Mouse (Mus musculus): ENCODE measurements around the gene Camk2g.

Gene Camk2g

GRCm38 (mm10) chr14:20785231-20785630, 8.7 kb downstream of the Camk2g start:
- DNase-seq (ENCODE audit: low spot score in 2 of 2): no peak

DNA sequence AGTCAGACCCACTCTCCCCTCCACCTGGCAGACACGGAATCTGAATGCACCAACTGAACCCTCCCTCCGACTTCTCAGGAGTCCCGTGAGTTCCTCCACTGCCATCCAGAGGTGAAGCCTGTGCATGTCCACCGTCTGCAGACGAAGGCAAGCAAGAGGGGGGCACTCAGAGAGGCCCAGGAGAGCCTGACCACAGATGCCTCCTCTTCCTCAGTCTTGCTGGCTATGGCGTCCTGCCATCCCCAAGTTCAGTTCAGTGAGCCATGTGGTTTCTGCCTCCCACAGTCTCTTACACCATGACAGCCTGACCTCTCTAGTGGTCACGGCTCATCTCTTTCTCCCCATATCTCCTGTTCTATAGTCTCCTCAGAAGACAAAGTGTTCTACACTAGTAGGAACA, 9.2 kb downstream of the Camk2g start:
- no peak for DNase-seq (ENCODE audit: low spot score in 2 of 2)

DNA sequence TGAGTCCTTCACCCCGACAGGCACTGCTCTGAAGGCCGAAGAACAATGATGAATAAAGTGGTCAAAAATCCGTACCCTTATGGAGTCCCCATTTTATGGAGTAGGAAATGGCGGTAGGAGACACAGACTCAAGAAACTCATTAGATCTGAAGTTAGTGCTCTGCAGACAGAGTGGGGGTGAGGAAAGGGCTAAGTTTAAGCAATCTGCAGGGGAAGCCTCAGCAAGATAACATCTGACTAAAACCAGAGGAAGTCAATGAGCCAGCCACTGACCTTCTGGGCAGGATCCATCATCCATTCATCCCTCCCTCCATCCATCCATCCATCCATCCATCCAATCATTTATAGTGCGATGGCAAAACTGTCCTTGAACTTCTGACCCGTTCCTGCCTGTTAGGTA, 10.4 kb downstream of the Camk2g start:
- no peak for DNase-seq (ENCODE audit: low spot score in 2 of 2)

DNA sequence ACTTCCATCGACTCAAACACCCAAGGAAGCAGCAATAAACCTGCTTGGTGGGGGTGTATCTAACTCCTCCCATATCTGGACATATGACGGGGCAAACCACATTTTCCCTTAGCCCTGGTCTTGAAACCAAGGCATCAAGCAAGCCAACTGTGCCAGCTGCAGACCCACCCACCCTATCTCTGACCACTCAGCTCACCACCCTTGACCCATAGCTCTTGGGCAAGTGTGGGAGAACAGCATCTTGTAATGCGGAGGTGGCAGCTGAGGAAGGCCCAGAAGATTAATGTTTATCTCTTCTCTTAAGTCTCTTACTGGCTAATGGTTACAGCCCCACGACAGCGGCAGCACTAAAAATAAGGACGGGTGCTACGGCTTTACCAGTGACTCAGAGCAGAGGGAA, 11.0 kb downstream of the Camk2g start:
- DNase-seq (ENCODE audit: low spot score in 2 of 2): no peak

- DNase-seq (ENCODE audit: low spot score in 2 of 2): no peak
Observed at GRCm38 (mm10) chr14:20780217-20780616, 13.7 kb downstream of the Camk2g start.

DNA sequence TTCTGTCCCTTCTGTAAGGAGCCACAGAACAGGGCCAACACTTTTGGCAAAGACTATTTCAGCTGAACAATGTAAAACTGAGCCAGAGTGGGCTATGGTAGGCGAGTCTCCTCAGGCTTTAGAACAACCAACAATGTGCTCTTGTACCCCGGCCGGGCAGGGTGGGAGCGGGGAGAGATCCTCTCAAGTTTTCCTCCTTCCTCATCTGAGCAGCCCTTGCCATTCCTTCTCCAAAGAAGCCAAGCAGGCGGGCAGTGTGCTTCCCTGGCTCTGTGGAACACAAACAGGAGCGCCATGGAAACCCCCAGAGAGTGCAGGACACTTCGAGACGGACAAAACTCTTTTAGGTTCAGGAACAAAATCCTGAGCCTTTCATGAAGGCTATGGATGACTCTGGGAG, 15.4 kb downstream of the Camk2g start:
- DNase-seq (ENCODE audit: low spot score in 2 of 2): no peak

GRCm38 (mm10) chr14:20775661-20776060, 18.2 kb downstream of the Camk2g start:
- DNase-seq (ENCODE audit: low spot score in 2 of 2): no peak

DNA sequence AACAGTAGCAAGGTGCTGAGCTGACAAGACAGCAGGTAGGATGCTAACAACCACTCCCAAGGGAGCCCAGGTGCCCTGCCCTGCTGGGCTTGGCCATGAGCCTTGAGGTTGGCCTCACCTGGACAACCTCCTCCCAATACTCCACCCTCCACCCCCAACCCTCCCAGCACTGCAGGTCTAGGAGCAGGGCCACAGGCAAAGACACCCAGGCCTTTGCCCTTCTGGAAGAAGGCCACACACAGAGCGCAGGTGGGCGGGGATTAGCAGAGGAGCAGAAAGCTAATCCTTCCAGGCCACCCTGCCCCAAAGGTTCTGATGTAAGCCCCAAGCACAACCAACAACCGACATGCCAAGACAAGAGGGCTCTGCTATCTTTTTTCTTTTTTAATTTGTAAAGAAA, 20.5 kb downstream of the Camk2g start:
- DNase-seq (ENCODE audit: low spot score in 2 of 2): no peak

DNA sequence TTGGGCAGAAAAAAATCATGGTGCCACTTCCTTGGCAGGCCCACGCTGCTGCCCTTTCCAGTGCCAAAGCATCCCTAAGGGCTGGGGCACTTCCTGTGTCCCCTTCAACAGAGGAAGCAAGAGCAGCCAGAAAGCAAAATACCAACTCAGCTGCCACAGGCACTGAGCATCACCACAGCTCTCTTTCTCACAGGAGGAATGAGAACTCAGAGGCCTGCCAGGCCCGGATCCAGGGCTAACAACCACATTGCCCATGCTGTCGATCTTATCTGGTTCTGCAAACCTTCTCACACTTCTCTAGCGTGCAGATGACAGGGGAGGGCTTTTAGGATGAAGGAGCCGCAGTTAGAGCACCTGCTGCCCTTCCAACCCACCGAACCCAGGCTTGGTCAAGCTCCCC, 21.1 kb downstream of the Camk2g start:
- DNase-seq (ENCODE audit: low spot score in 2 of 2): no peak

DNA sequence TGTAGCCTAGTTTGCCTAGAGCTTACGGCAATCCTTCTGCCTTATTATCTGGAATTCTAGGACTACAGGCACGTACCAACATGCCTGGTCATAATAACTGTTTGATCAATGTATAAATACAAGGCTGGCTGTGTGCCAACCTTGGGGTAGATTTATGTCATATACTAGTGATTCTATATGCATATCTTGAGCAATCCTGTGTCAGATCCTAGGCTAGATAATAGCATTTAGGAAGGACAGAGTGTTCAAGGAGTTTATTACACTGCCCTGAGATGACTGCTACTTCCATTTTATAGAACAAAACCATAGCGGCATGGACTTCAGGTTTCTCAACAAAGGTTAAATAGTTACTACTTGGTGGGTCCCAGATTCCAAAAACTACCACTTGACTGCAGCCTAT, 21.9 kb downstream of the Camk2g start:
- DNase-seq (ENCODE audit: low spot score in 2 of 2): no peak

- DNase-seq (ENCODE audit: low spot score in 2 of 2): no peak
Observed at GRCm38 (mm10) chr14:20768581-20768980, 25.3 kb downstream of the Camk2g start.

- no peak for DNase-seq (ENCODE audit: low spot score in 2 of 2)
Observed at GRCm38 (mm10) chr14:20767936-20768335, 26.0 kb downstream of the Camk2g start.

- peak; percentile 92 to 94 for DNase-seq (ENCODE audit: low spot score in 2 of 2)
Observed at GRCm38 (mm10) chr14:20765642-20766258, 28.1 kb downstream of the Camk2g start.

GRCm38 (mm10) chr14:20764942-20765341, 28.9 kb downstream of the Camk2g start:
- DNase-seq (ENCODE audit: low spot score in 2 of 2): no peak

GRCm38 (mm10) chr14:20758768-20759435, 35.0 kb downstream of the Camk2g start:
- no peak for DNase-seq (ENCODE audit: low spot score in 2 of 2)

DNA sequence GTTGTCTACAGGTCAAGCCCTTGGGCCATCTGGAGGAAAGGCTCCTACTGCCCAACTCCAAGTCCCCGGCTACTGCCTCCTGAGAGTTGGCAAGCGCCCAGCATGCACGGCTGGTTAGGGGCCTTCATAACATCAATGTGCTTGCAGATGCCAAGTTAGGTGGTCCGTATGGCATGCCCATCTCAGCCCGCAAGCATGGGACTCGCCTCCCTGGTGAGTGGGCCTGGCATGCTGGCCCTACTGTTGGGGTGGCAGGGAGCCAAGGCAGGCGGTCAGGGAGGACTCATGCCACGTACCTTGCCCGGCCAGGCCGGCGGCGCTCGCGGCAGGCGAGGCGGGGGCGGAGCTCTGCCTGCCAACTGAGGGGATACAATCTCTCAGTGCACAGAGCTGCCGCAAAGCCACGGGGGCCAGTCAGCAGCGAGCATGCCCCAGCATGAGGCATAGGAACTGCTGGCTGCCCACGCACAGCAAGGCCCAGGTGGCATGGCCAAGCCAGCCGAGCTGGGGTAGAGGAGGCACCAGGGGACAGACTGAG, 36.4 kb downstream of the Camk2g start:
- DNase-seq (ENCODE audit: low spot score in 2 of 2): no peak

- no peak for DNase-seq (ENCODE audit: low spot score in 2 of 2)
Observed at GRCm38 (mm10) chr14:20753792-20754191, 40.1 kb downstream of the Camk2g start.

DNA sequence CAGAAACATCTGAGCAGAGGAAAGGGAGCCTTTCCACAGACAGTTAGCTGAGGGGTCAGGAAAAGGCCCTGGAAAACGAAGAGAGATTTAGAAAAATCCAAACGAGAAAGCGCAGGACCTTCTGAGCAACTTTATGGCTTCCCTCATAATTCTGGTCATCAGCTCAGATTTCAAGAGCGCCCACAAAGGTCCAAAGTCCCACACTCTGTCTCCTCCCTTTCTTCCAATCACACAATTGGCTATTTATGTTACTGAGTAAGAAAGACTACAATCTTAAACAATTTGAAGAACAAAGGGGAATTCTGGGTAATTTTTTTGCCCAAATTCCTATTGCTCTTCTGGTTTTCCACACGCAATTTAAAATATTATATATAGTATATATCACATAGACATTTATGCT, 43.4 kb downstream of the Camk2g start:
- DNase-seq (ENCODE audit: low spot score in 2 of 2): no peak

DNA sequence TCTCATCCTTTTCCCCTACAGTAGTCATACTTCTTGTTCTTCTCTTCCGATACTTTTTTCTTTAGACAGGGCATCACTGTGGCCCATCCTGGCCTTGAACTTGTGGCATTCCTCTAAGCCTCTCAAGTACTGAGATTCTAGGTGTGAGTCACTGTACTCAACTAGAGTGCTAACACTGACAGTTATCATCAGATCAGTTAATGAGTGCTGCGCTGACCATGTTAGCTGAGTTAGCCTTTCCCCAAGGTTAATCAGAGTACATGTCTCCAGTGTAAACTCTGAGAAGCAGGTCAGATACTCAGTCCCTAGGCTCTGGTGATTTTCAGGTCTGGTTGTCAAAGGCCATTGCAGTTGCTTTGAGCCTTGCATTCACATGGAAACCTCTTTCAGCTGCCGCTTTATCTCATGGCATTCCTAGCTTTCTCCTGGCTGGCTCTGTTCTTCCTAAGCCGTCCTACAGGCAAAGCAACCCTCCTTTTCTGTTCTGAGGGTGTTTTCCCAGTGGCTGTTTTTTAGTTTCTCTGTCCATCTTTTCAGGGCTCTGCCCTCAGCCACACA, 44.3 kb downstream of the Camk2g start:
- no peak for DNase-seq (ENCODE audit: low spot score in 2 of 2)

DNA sequence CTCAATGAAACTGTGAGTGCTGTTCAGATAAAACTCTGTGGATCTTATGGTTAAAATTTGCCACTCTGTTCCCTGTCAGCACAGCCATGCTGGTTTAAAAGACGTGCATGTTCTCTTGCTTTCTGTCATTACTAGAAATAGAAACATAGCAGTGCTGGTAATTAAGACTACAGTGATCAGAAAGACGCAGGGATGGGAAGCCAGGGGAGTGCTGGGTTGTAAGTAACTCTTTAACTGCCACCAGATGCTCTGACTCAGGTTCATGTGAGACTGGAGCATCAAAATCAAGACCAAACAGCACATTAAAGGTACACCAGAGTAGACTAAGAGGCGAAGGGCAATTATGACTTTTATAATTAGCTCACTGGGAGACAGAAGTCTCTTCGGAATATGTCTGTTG, 45.5 kb downstream of the Camk2g start:
- no peak for DNase-seq (ENCODE audit: low spot score in 2 of 2)

DNA sequence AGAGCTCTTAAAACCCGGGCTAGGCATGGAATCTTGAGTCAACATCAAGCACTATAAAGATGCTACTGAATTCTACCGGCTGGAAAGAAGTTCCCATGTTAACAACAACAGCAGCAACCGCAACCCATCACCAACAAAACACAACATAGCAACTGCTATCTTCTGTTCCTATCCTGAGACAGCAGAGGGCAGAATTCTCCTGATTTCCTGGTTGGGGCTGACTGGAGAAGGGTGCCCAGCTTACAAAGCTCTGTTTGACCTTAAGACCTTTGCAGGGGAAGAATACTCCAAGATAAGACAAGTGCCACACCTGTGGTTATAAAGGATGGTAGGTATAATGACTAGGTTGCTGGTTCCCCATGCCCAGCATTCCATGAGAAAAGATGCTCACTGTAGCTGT, 47.0 kb downstream of the Camk2g start:
- DNase-seq (ENCODE audit: low spot score in 2 of 2): no peak

GRCm38 (mm10) chr14:20743614-20744013, 50.3 kb downstream of the Camk2g start:
- no peak for DNase-seq (ENCODE audit: low spot score in 2 of 2)

GRCm38 (mm10) chr14:20741301-20741700, 52.6 kb downstream of the Camk2g start:
- DNase-seq (ENCODE audit: low spot score in 2 of 2): no peak

Measured in right cerebral cortex, adult 2 months (tissue).